Mouse (Mus musculus) lung, embryonic 15.5 days (tissue): ENCODE data around the gene S100a3. TPM values are rescaled to one million over a fixed set of nuclear protein-coding genes. Genes with fewer than 3 reads are reported as not detected.

ENCODE experiments used
- ATAC-seq: fragments of 200-750 bp; cut with Nextera tagmentation; 2 replicates; pipeline ENCODE4 v1.8.0; 2017; ENCODE audit warnings: moderate number of reproducible peaks, borderline replicate concordance; ENCODE audit not compliant: low FRiP score, low TSS enrichment; ENCODE audit errors: extremely low read depth
- H3K27ac ChIP-seq: fragments of 300-500 bp; sonication (generic); 2 replicates; pipeline ENCODE4 v1.5.1; 2015; ENCODE audit warnings: moderate library complexity, mild to moderate bottlenecking, inconsistent platforms
- H3K27me3 ChIP-seq: fragments of 300-500 bp; sonication (generic); 2 replicates; pipeline ENCODE4 v1.6.1; 2015; ENCODE audit warnings: inconsistent platforms
- H3K36me3 ChIP-seq: fragments of 300-500 bp; sonication (generic); 2 replicates; pipeline ENCODE4 v1.6.1; 2015; ENCODE audit warnings: inconsistent platforms
- H3K4me1 ChIP-seq: fragments of 300-500 bp; sonication (generic); 2 replicates; pipeline ENCODE4 v1.6.1; 2015; ENCODE audit warnings: inconsistent platforms
- H3K4me2 ChIP-seq: fragments of 300-500 bp; sonication (generic); 2 replicates; pipeline ENCODE4 v1.6.1; 2015; ENCODE audit warnings: inconsistent platforms, mild to moderate bottlenecking, moderate library complexity
- H3K4me3 ChIP-seq: fragments of 300-500 bp; sonication (generic); 2 replicates; pipeline ENCODE4 v1.5.1; 2015; ENCODE audit warnings: mild to moderate bottlenecking, inconsistent platforms
- H3K9ac ChIP-seq: fragments of 300-500 bp; sonication (generic); 2 replicates; pipeline ENCODE4 v1.6.1; 2015; ENCODE audit warnings: inconsistent platforms
- H3K9me3 ChIP-seq: fragments of 300-500 bp; sonication (generic); 2 replicates; pipeline ENCODE4 v1.6.1; 2016; ENCODE audit warnings: inconsistent platforms
- WGBS: fragments of 180-500 bp; shearing (Covaris S2); methylation state at CpG from one replicate; pipeline ENCODE4 v1.1.7; 2015; 5-methylcytosine and 5-hydroxymethylcytosine counted together
- polyA plus RNA-seq: library from polyadenylated mRNA; unstranded; fragments of >200 nt; fragmentation: Nextera tagmentation; extraction: Ambion mirVana; gene quantifications from 2 replicates; pipeline ENCODE4 v1.2.1, GENCODE M21; 2015

Gene S100a3
- polyA plus RNA-seq, 1 experiment from 2014 or later = 0.65 TPM

- WGBS = 55% methylated on average over 3 of the region's 3 CpGs
- no peaks in the 10 kb centered on the region for H3K36me3 ChIP-seq
- no peak overlapping the region for H3K9ac ChIP-seq
- no peak overlapping the region for H3K4me3 ChIP-seq
- no peaks in the 10 kb centered on the region for H3K4me1 ChIP-seq
- no peaks in the 10 kb centered on the region for H3K27me3 ChIP-seq
- no peak overlapping the region for H3K27ac ChIP-seq
- no peaks in the 10 kb centered on the region for H3K9me3 ChIP-seq
- H3K4me2 ChIP-seq = no peak overlapping the region
- no peak for ATAC-seq
These were observed 14.9 kb downstream of the S100a3 start for GRCm38 (mm10) chr3:90575320-90575719.

- H3K9me3 ChIP-seq = no peaks in the 10 kb centered on the region
- whole genome bisulfite sequencing = 60% methylated on average over 10 of the region's 10 CpGs
- no peak overlapping the region for H3K27ac ChIP-seq
- ATAC-seq = no peak
- no peaks in the 10 kb centered on the region for H3K36me3 ChIP-seq
- no peak overlapping the region for H3K4me3 ChIP-seq
- H3K4me2 ChIP-seq = no peak overlapping the region
- H3K9ac ChIP-seq = no peak overlapping the region
- H3K27me3 ChIP-seq = no peaks in the 10 kb centered on the region
- H3K4me1 ChIP-seq = no peaks in the 10 kb centered on the region
These were observed 16.1 kb downstream of the S100a3 start for GRCm38 (mm10) chr3:90576351-90577001.

- Histone ChIP-seq H3K27ac (no peak overlapping the region), H3K4me3 (no peak overlapping the region), H3K36me3 (no peaks in the 10 kb centered on the region), H3K4me2 (no peak overlapping the region), H3K4me1 (no peaks in the 10 kb centered on the region), H3K27me3 (no peaks in the 10 kb centered on the region), H3K9ac (no peak overlapping the region), H3K9me3 (no peaks in the 10 kb centered on the region)
- no peak for ATAC-seq
- 39% methylated on average over 7 of the region's 7 CpGs for WGBS
These were observed 19.1 kb downstream of the S100a3 start for GRCm38 (mm10) chr3:90579433-90579832.

- Histone ChIP-seq H3K4me3 (no peak overlapping the region), H3K27me3 (no peaks in the 10 kb centered on the region), H3K27ac (no peak overlapping the region), H3K36me3 (no peaks in the 10 kb centered on the region), H3K9ac (no peak overlapping the region), H3K4me2 (no peak overlapping the region), H3K4me1 (0 out of 2 replicates have a peak, but pooled peaks cover 4% of the 10 kb centered on the region), H3K9me3 (no peaks in the 10 kb centered on the region)
- 90% methylated on average over 5 of the region's 5 CpGs for WGBS
- ATAC-seq = no peak
These were observed 20.8 kb downstream of the S100a3 start for GRCm38 (mm10) chr3:90581141-90581540.

- Histone ChIP-seq H3K4me3 (no peak overlapping the region), H3K27me3 (no peaks in the 10 kb centered on the region), H3K36me3 (no peaks in the 10 kb centered on the region), H3K4me2 (no peak overlapping the region), H3K4me1 (peaks cover 9% of the 10 kb centered on the region), H3K9me3 (no peaks in the 10 kb centered on the region), H3K9ac (no peak overlapping the region), H3K27ac (no peak overlapping the region)
- 100% methylated on average over 1 of the region's 1 CpGs for WGBS
- ATAC-seq = no peak
These were observed 21.8 kb downstream of the S100a3 start for GRCm38 (mm10) chr3:90582156-90582555.

GRCm38 (mm10) chr3:90582556-90582955 lies 22.2 kb downstream of the S100a3 start:
- 80% methylated on average over 4 of the region's 4 CpGs for WGBS
- ATAC-seq = no peak
- no peak overlapping the region for H3K4me2 ChIP-seq

GRCm38 (mm10) chr3:90583893-90584292 lies 23.5 kb downstream of the S100a3 start:
- Histone ChIP-seq H3K4me3 (no peak overlapping the region), H3K36me3 (no peaks in the 10 kb centered on the region), H3K4me1 (peaks cover 13% of the 10 kb centered on the region), H3K9me3 (no peaks in the 10 kb centered on the region), H3K27ac (no peak overlapping the region), H3K27me3 (no peaks in the 10 kb centered on the region), H3K9ac (no peak overlapping the region), H3K4me2 (no peak overlapping the region)
- 66% methylated on average over 3 of the region's 3 CpGs for WGBS
- ATAC-seq = no peak

More at GRCm38 (mm10) chr3:90582556-90582955, 22.2 kb downstream of the S100a3 start:
- Histone ChIP-seq H3K27ac (no peak overlapping the region), H3K36me3 (no peaks in the 10 kb centered on the region), H3K4me3 (no peak overlapping the region), H3K27me3 (no peaks in the 10 kb centered on the region), H3K9ac (no peak overlapping the region), H3K9me3 (no peaks in the 10 kb centered on the region), H3K4me1 (peaks cover 13% of the 10 kb centered on the region)

GRCm38 (mm10) chr3:90585595-90585994 lies 25.2 kb downstream of the S100a3 start:
- Histone ChIP-seq H3K27ac (no peak overlapping the region), H3K36me3 (no peaks in the 10 kb centered on the region), H3K9me3 (no peaks in the 10 kb centered on the region), H3K27me3 (no peaks in the 10 kb centered on the region), H3K9ac (no peak overlapping the region), H3K4me3 (no peak overlapping the region), H3K4me1 (peaks cover 13% of the 10 kb centered on the region), H3K4me2 (no peak overlapping the region)
- WGBS = 29% methylated on average over 5 of the region's 5 CpGs
- no peak for ATAC-seq

- Histone ChIP-seq H3K4me2 (no peak overlapping the region), H3K27me3 (no peaks in the 10 kb centered on the region), H3K9me3 (no peaks in the 10 kb centered on the region), H3K4me3 (no peak overlapping the region), H3K4me1 (peaks cover 13% of the 10 kb centered on the region), H3K36me3 (no peaks in the 10 kb centered on the region), H3K27ac (peak overlapping the region; percentile 60), H3K9ac (no peak overlapping the region)
- WGBS = 79% methylated on average over 15 of the region's 15 CpGs
- no peak; the same call in 1 of the 2 replicates for ATAC-seq
These were observed 25.8 kb downstream of the S100a3 start for GRCm38 (mm10) chr3:90586016-90586643.

GRCm38 (mm10) chr3:90586906-90587305 lies 26.5 kb downstream of the S100a3 start:
- Histone ChIP-seq H3K4me3 (no peak overlapping the region), H3K27ac (peak overlapping the region; percentile 60), H3K27me3 (no peaks in the 10 kb centered on the region), H3K36me3 (no peaks in the 10 kb centered on the region), H3K9me3 (no peaks in the 10 kb centered on the region), H3K4me2 (no peak overlapping the region), H3K9ac (no peak overlapping the region), H3K4me1 (peaks cover 13% of the 10 kb centered on the region)
- 31% methylated on average over 10 of the region's 10 CpGs for WGBS
- peak; percentile 53; the same call in 1 of the 2 replicates for ATAC-seq

GRCm38 (mm10) chr3:90587361-90588101 lies 27.2 kb downstream of the S100a3 start:
- peak overlapping the region; percentile 60 for H3K27ac ChIP-seq
- no peak overlapping the region for H3K4me2 ChIP-seq
- H3K4me3 ChIP-seq = no peak overlapping the region
- H3K9ac ChIP-seq = no peak overlapping the region
- no peak for ATAC-seq
- 82% methylated on average over 14 of the region's 14 CpGs for WGBS
- no peaks in the 10 kb centered on the region for H3K9me3 ChIP-seq
- H3K27me3 ChIP-seq = no peaks in the 10 kb centered on the region
- peaks cover 13% of the 10 kb centered on the region for H3K4me1 ChIP-seq
- no peaks in the 10 kb centered on the region for H3K36me3 ChIP-seq

- Histone ChIP-seq H3K9ac (no peak overlapping the region), H3K27me3 (no peaks in the 10 kb centered on the region), H3K4me2 (no peak overlapping the region), H3K36me3 (no peaks in the 10 kb centered on the region), H3K27ac (0 out of 2 replicates have a peak overlapping the region, but pooled peaks have one; percentile 1), H3K4me1 (peaks cover 13% of the 10 kb centered on the region), H3K9me3 (no peaks in the 10 kb centered on the region), H3K4me3 (no peak overlapping the region)
- ATAC-seq = 0 out of 2 replicates have a peak, but pooled peaks have one; percentile 25
- WGBS = 64% methylated on average over 6 of the region's 6 CpGs
These were observed 29.0 kb downstream of the S100a3 start for GRCm38 (mm10) chr3:90589390-90589789.
